14 mouse cellular contexts compared by ENCODE assay signal in genomic region chr6:129581274-129581673, GRCm38 (mm10). TPM values are rescaled to one million over a fixed set of nuclear protein-coding genes. Genes with fewer than 3 reads are reported as not detected.
DNase-seq lines count a peak whose midpoint lies in the region; ATAC-seq and TF ChIP-seq lines count a peak whose summit lies in the region.
"Had no signal": no experiment of that assay in that cellular context is flagged by ENCODE, and none has a peak within 500 bp of the region (broad histone marks: within the 10 kb centered on the region; RNA-seq: fewer than 3 reads in every experiment).

No protein-coding gene starts in this region.

- no peak overlapping the region for H3K4me2 ChIP-seq in forebrain, postnatal 0 days (ENCODE audit: low read depth)
- H3K4me2 ChIP-seq in forebrain, embryonic 13.5 days = no peak overlapping the region
- no peak overlapping the region for H3K4me2 ChIP-seq in lung, embryonic 14.5 days
- no peak overlapping the region for H3K4me2 ChIP-seq in hindbrain, embryonic 12.5 days (replicated peaks)
- H3K4me2 ChIP-seq: hindbrain, embryonic 15.5 days; midbrain, embryonic 12.5 days had no signal

- no peaks in the 10 kb centered on the region for H3K4me1 ChIP-seq in forebrain, postnatal 0 days (ENCODE audit: insufficient read depth)
- no peaks in the 10 kb centered on the region for H3K4me1 ChIP-seq in forebrain, embryonic 13.5 days
- no peaks in the 10 kb centered on the region for H3K4me1 ChIP-seq in lung, embryonic 14.5 days (ENCODE audit: insufficient read depth)
- no peaks in the 10 kb centered on the region for H3K4me1 ChIP-seq in lung, adult 2 months (ENCODE audit: control insufficient read depth, insufficient read depth, low read length)
- no peaks in the 10 kb centered on the region for H3K4me1 ChIP-seq in E14TG2a.4 (replicated peaks; ENCODE audit: low read depth, low read length)
- H3K4me1 ChIP-seq in hindbrain, embryonic 12.5 days = no peaks in the 10 kb centered on the region
- H3K4me1 ChIP-seq: hindbrain, embryonic 15.5 days; midbrain, embryonic 12.5 days had no signal

- H3K36me3 ChIP-seq in forebrain, postnatal 0 days (ENCODE audit: insufficient read depth) = no peaks in the 10 kb centered on the region
- no peaks in the 10 kb centered on the region for H3K36me3 ChIP-seq in forebrain, embryonic 13.5 days (ENCODE audit: poor library complexity, severe bottlenecking)
- no peaks in the 10 kb centered on the region for H3K36me3 ChIP-seq in lung, embryonic 14.5 days (ENCODE audit: insufficient read depth)
- no peaks in the 10 kb centered on the region for H3K36me3 ChIP-seq in E14TG2a.4 (ENCODE audit: insufficient read depth, low read length)
- H3K36me3 ChIP-seq in hindbrain, embryonic 12.5 days = no peaks in the 10 kb centered on the region
- H3K36me3 ChIP-seq: hindbrain, embryonic 15.5 days; midbrain, embryonic 12.5 days had no signal

- peak; percentile 33 for TF ChIP-seq CTCF in forebrain, postnatal 0 days (IDR thresholded peaks at IDR 0.05; ENCODE audit: low read depth)
- TF ChIP-seq CTCF in lung, embryonic 14.5 days (IDR thresholded peaks at IDR 0.05; ENCODE audit: low read depth) = peak; percentile 43
- TF ChIP-seq CTCF in lung, adult 2 months (IDR thresholded peaks at IDR 0.05; ENCODE audit: insufficient read depth, low read length) = no peak
- TF ChIP-seq CTCF in E14TG2a.4 (conservative IDR thresholded peaks at IDR 0.05; ENCODE audit: low read length) = peak; percentile 50

- H3K4me3 ChIP-seq in forebrain, postnatal 0 days (ENCODE audit: low read depth, low read length) = no peak overlapping the region
- H3K4me3 ChIP-seq in forebrain, embryonic 13.5 days = no peak overlapping the region
- no peak overlapping the region for H3K4me3 ChIP-seq in lung, embryonic 14.5 days (ENCODE audit: low read depth, low read length)
- H3K4me3 ChIP-seq in lung, adult 2 months (replicated peaks; ENCODE audit: extremely low read depth, low read depth, low read length) = no peak overlapping the region
- no peak overlapping the region for H3K4me3 ChIP-seq in E14TG2a.4 (replicated peaks; ENCODE audit: low read length)
- no peak overlapping the region for H3K4me3 ChIP-seq in hindbrain, embryonic 12.5 days
- H3K4me3 ChIP-seq: hindbrain, embryonic 15.5 days; midbrain, embryonic 12.5 days had no signal

- no peak overlapping the region for H3K9ac ChIP-seq in forebrain, postnatal 0 days
- H3K9ac ChIP-seq in forebrain, embryonic 13.5 days = no peak overlapping the region
- H3K9ac ChIP-seq in lung, embryonic 14.5 days = no peak overlapping the region
- no peak overlapping the region for H3K9ac ChIP-seq in hindbrain, embryonic 12.5 days
- H3K9ac ChIP-seq: hindbrain, embryonic 15.5 days; midbrain, embryonic 12.5 days had no signal

- ATAC-seq in forebrain, postnatal 0 days = no peak
- ATAC-seq in forebrain, embryonic 13.5 days = no peak
- ATAC-seq in lung, embryonic 14.5 days (ENCODE audit: insufficient read depth) = no peak
- peak; percentile 82 for ATAC-seq in megakaryocyte progenitor cell, adult 5-6 weeks (replicated peaks; ENCODE audit: poor library complexity)
- ATAC-seq in hindbrain, embryonic 12.5 days (ENCODE audit: low FRiP score) = no peak

- no peaks in the 10 kb centered on the region for H3K9me3 ChIP-seq in forebrain, postnatal 0 days (ENCODE audit: low read length)
- no peaks in the 10 kb centered on the region for H3K9me3 ChIP-seq in forebrain, embryonic 13.5 days (replicated peaks)
- no peaks in the 10 kb centered on the region for H3K9me3 ChIP-seq in lung, embryonic 14.5 days (ENCODE audit: low read depth, low read length)
- peaks cover 4% of the 10 kb centered on the region; the same call in 1 of the 2 replicates for H3K9me3 ChIP-seq in E14TG2a.4 (ENCODE audit: low read length)
- no peaks in the 10 kb centered on the region for H3K9me3 ChIP-seq in hindbrain, embryonic 12.5 days (replicated peaks)
- H3K9me3 ChIP-seq: hindbrain, embryonic 15.5 days; midbrain, embryonic 12.5 days had no signal

- TF ChIP-seq POLR2A in lung, adult 2 months (IDR thresholded peaks at IDR 0.05; ENCODE audit: borderline replicate concordance, extremely low read depth, low read depth, low read length) = no peak

- WGBS in forebrain, postnatal 0 days = 63% methylated on average over 4 of the region's 4 CpGs
- WGBS in forebrain, embryonic 13.5 days = 63% methylated on average over 4 of the region's 4 CpGs
- 51% methylated on average over 4 of the region's 4 CpGs for WGBS in lung, embryonic 14.5 days
- WGBS in lung, adult 2 months = 63% methylated on average over 4 of the region's 4 CpGs
- WGBS in hindbrain, embryonic 12.5 days = 66% methylated on average over 4 of the region's 4 CpGs

- H3K27ac ChIP-seq in forebrain, postnatal 0 days (ENCODE audit: low read depth, low read length) = no peak overlapping the region
- H3K27ac ChIP-seq in forebrain, embryonic 13.5 days = no peak overlapping the region
- H3K27ac ChIP-seq in lung, embryonic 14.5 days (ENCODE audit: low read depth) = no peak overlapping the region
- H3K27ac ChIP-seq in hindbrain, embryonic 12.5 days = no peak overlapping the region
- H3K27ac ChIP-seq: hindbrain, embryonic 15.5 days; midbrain, embryonic 12.5 days had no signal

- H3K27me3 ChIP-seq in forebrain, postnatal 0 days (ENCODE audit: insufficient read depth, low read length) = no peaks in the 10 kb centered on the region
- H3K27me3 ChIP-seq in forebrain, embryonic 13.5 days = no peaks in the 10 kb centered on the region
- H3K27me3 ChIP-seq in lung, embryonic 14.5 days (ENCODE audit: insufficient read depth, low read length) = no peaks in the 10 kb centered on the region
- H3K27me3 ChIP-seq in E14TG2a.4 (ENCODE audit: insufficient read depth, low read length) = 0 out of 2 replicates have a peak, but pooled peaks cover 3% of the 10 kb centered on the region
- no peaks in the 10 kb centered on the region for H3K27me3 ChIP-seq in hindbrain, embryonic 12.5 days
- H3K27me3 ChIP-seq: hindbrain, embryonic 15.5 days; midbrain, embryonic 12.5 days had no signal

- DNase-seq in forebrain, postnatal 0 days = no peak
- DNase-seq in lung, embryonic 14.5 days = peak; percentile 49
- DNase-seq in lung, adult 2 months = no peak
- no peak for DNase-seq in heart, adult 18-20 months
- DNase-seq: gastrocnemius, postnatal 36 days had no signal

RNA-seq across cellular contexts. Expression of gene Klre1, which starts 3.6 kb away (rescaled TPM):
- not detected in 2 replicates for total RNA-seq in forebrain, postnatal 0 days (2014; rRNA removed)
- 0.18 TPM in 1 of 2 replicates, not detected in the other for polyA plus RNA-seq in forebrain, postnatal 0 days (2015; fragmentation: Nextera tagmentation; extraction: Ambion mirVana)
- polyA plus RNA-seq in forebrain, embryonic 13.5 days (2015; fragmentation: Nextera tagmentation; extraction: Ambion mirVana) = not detected in 2 replicates
- not detected in 2 replicates for polyA plus RNA-seq in lung, embryonic 14.5 days (2014; fragmentation: Nextera tagmentation; extraction: Ambion mirVana)
- polyA plus RNA-seq in lung, adult 2 months (2012; rRNA removed) = 0.63 and 0.67 TPM in 2 replicates
- total RNA-seq in megakaryocyte progenitor cell, adult 5-6 weeks (2015) = 0.49 TPM in 1 of 2 replicates, not detected in the other
- total RNA-seq in megakaryocyte progenitor cell, adult 5-6 weeks (2017) = not detected in 2 replicates
- polyA plus RNA-seq in hindbrain, embryonic 12.5 days (2016; fragmentation: Nextera tagmentation; extraction: Ambion mirVana) = not detected in 2 replicates
- under 1 TPM in 1 of 2 experiments, not detected in 1; 0.30 TPM for total RNA-seq in heart, adult 18-20 months (2021)
- total RNA-seq: ES-E14; gastrocnemius, postnatal 36 days; layer of hippocampus, postnatal 10 days had no signal
- polyA plus RNA-seq: midbrain, embryonic 12.5 days; stomach, embryonic 14.5 days had no signal

RNA-seq across cellular contexts. Expression of gene Klrd1, which starts 10.3 kb away (rescaled TPM):
- not detected in 2 replicates for total RNA-seq in forebrain, postnatal 0 days (2014; rRNA removed)
- not detected in 2 replicates for polyA plus RNA-seq in forebrain, postnatal 0 days (2015; fragmentation: Nextera tagmentation; extraction: Ambion mirVana)
- not detected in 2 replicates for polyA plus RNA-seq in forebrain, embryonic 13.5 days (2015; fragmentation: Nextera tagmentation; extraction: Ambion mirVana)
- not detected in 2 replicates for polyA plus RNA-seq in lung, embryonic 14.5 days (2014; fragmentation: Nextera tagmentation; extraction: Ambion mirVana)
- polyA plus RNA-seq in lung, adult 2 months (2012; rRNA removed) = 1.2 and 1.4 TPM in 2 replicates
- total RNA-seq in megakaryocyte progenitor cell, adult 5-6 weeks (2015) = 0.78 TPM in 1 of 2 replicates, not detected in the other
- 2.3 and 2.5 TPM in 2 replicates for total RNA-seq in megakaryocyte progenitor cell, adult 5-6 weeks (2017)
- polyA plus RNA-seq in hindbrain, embryonic 12.5 days (2016; fragmentation: Nextera tagmentation; extraction: Ambion mirVana) = not detected in 2 replicates
- 1 to 10 TPM in 1 of 2 experiments, not detected in 1; 1.1 TPM for total RNA-seq in heart, adult 18-20 months (2021)
- total RNA-seq: ES-E14; gastrocnemius, postnatal 36 days; layer of hippocampus, postnatal 10 days had no signal
- polyA plus RNA-seq: hindbrain, embryonic 15.5 days had no signal

RNA-seq across cellular contexts. Expression of gene Klrk1, which starts 42.4 kb away (rescaled TPM):
- not detected in 2 replicates for total RNA-seq in forebrain, postnatal 0 days (2014; rRNA removed)
- not detected in 2 replicates for polyA plus RNA-seq in forebrain, postnatal 0 days (2015; fragmentation: Nextera tagmentation; extraction: Ambion mirVana)
- polyA plus RNA-seq in forebrain, embryonic 13.5 days (2015; fragmentation: Nextera tagmentation; extraction: Ambion mirVana) = 0.14 and 0.18 TPM in 2 replicates
- polyA plus RNA-seq in lung, embryonic 14.5 days (2014; fragmentation: Nextera tagmentation; extraction: Ambion mirVana) = 0.15 TPM in 1 of 2 replicates, not detected in the other
- 0.49 and 0.68 TPM in 2 replicates for polyA plus RNA-seq in lung, adult 2 months (2012; rRNA removed)
- total RNA-seq in megakaryocyte progenitor cell, adult 5-6 weeks (2015) = 5.7 and 8.2 TPM in 2 replicates
- total RNA-seq in megakaryocyte progenitor cell, adult 5-6 weeks (2017) = 11.8 and 12.2 TPM in 2 replicates
- 0.25 TPM in 2 replicates for polyA plus RNA-seq in hindbrain, embryonic 12.5 days (2016; fragmentation: Nextera tagmentation; extraction: Ambion mirVana)
- under 1 TPM; 0.26 to 0.57 TPM for total RNA-seq in heart, adult 18-20 months (2021)
- total RNA-seq: ES-E14; gastrocnemius, postnatal 36 days; layer of hippocampus, postnatal 10 days had no signal

RNA-seq across cellular contexts. Expression of gene Gabarapl1, which starts 48.3 kb away (rescaled TPM):
- total RNA-seq in forebrain, postnatal 0 days (2014; rRNA removed) = 275 and 288 TPM in 2 replicates
- 243 and 276 TPM in 2 replicates for polyA plus RNA-seq in forebrain, postnatal 0 days (2015; fragmentation: Nextera tagmentation; extraction: Ambion mirVana)
- polyA plus RNA-seq in forebrain, embryonic 13.5 days (2015; fragmentation: Nextera tagmentation; extraction: Ambion mirVana) = 125 and 126 TPM in 2 replicates
- polyA plus RNA-seq in lung, embryonic 14.5 days (2014; fragmentation: Nextera tagmentation; extraction: Ambion mirVana) = 12.4 and 12.5 TPM in 2 replicates
- 101 and 107 TPM in 2 replicates for polyA plus RNA-seq in lung, adult 2 months (2012; rRNA removed)
- total RNA-seq in megakaryocyte progenitor cell, adult 5-6 weeks (2015) = 19.0 and 19.4 TPM in 2 replicates
- total RNA-seq in megakaryocyte progenitor cell, adult 5-6 weeks (2017) = 45.5 and 62.8 TPM in 2 replicates
- polyA plus RNA-seq in hindbrain, embryonic 12.5 days (2016; fragmentation: Nextera tagmentation; extraction: Ambion mirVana) = 105 and 106 TPM in 2 replicates
- 100 to 1,000 TPM; 149 to 199 TPM for total RNA-seq in heart, adult 18-20 months (2021)
